Mouse (Mus musculus) midbrain, postnatal 0 days (tissue): ENCODE measurements at regions not wholly inside any gene's neighbourhood (a gene's known extent, or its start where the extent isn't known, plus 50 kb on each side); places are given as distances from the start of the nearest gene placed in this dataset.

Experiments
- ATAC-seq: fragments of 200-750 bp; cut with Nextera tagmentation; 2 replicates; pipeline ENCODE4 v1.8.0; 2017; ENCODE audit warnings: moderate number of reproducible peaks, mild to moderate bottlenecking, moderate TSS enrichment, moderate library complexity; ENCODE audit not compliant: low FRiP score
- DNase-seq: peaks from one replicate; pipeline ENCODE4 v3.0.0-alpha.2; 2015; ENCODE audit warnings: low spot score
- H3K27ac ChIP-seq: fragments of 300-500 bp; sonication (generic); 2 replicates; pipeline ENCODE4 v1.5.1; 2014; ENCODE audit warnings: low read depth, mild to moderate bottlenecking, low read length, mixed read lengths
- H3K27me3 ChIP-seq: fragments of 300-500 bp; sonication (generic); 2 replicates; pipeline ENCODE4 v1.6.1; 2014; ENCODE audit warnings: low read length, control low read depth, mixed read lengths; ENCODE audit not compliant: insufficient read depth
- H3K36me3 ChIP-seq: fragments of 300-500 bp; sonication (generic); 2 replicates; pipeline ENCODE4 v1.6.1; 2014; ENCODE audit warnings: low read length, control low read depth, mixed read lengths; ENCODE audit not compliant: insufficient read depth
- H3K4me1 ChIP-seq: fragments of 300-500 bp; sonication (generic); 2 replicates; pipeline ENCODE4 v1.6.1; 2014; ENCODE audit warnings: mild to moderate bottlenecking, control low read depth, antibody characterized with exemption, low read length, mixed read lengths; ENCODE audit not compliant: insufficient read depth
- H3K4me2 ChIP-seq: fragments of 300-500 bp; sonication (generic); 2 replicates; pipeline ENCODE4 v1.6.1; 2014; ENCODE audit warnings: low read depth, mild to moderate bottlenecking, low read length, mixed read lengths; ENCODE audit not compliant: poor library complexity, severe bottlenecking
- H3K4me3 ChIP-seq: fragments of 300-500 bp; sonication (generic); 2 replicates; pipeline ENCODE4 v1.5.1; 2014; ENCODE audit warnings: low read depth, mild to moderate bottlenecking, low read length, moderate library complexity
- H3K9ac ChIP-seq: fragments of 300-500 bp; sonication (generic); replicated peaks from 2 replicates; pipeline ENCODE4 v1.6.1; 2014; ENCODE audit warnings: mild to moderate bottlenecking, low read length, moderate library complexity, mixed read lengths; ENCODE audit not compliant: poor library complexity, severe bottlenecking
- H3K9me3 ChIP-seq: fragments of 300-500 bp; sonication (generic); 2 replicates; pipeline ENCODE4 v1.6.1; 2016; ENCODE audit warnings: low read length, control low read depth
- CTCF ChIP-seq: IDR thresholded peaks from 2 replicates; pipeline ENCODE4 v1.5.1; 2016; ENCODE audit warnings: antibody characterized with exemption, mild to moderate bottlenecking
- WGBS: fragments of 180-500 bp; shearing (Covaris S2); extraction: QIAGEN DNeasy Blood & Tissue Kit; methylation state at CpG from one replicate; pipeline ENCODE4 v1.1.7; 2014; 5-methylcytosine and 5-hydroxymethylcytosine counted together

GRCm38 (mm10) chr12:15586706-15587442 lies 229.8 kb downstream of the Trib2 start:
- Histone ChIP-seq H3K27ac (no peak overlapping the region), H3K36me3 (no peaks in the 10 kb centered on the region), H3K4me1 (no peaks in the 10 kb centered on the region), H3K9me3 (no peaks in the 10 kb centered on the region), H3K4me3 (no peak overlapping the region), H3K4me2 (no peak overlapping the region), H3K9ac (no peak overlapping the region), H3K27me3 (no peaks in the 10 kb centered on the region)
- TF ChIP-seq CTCF, result no peak
- 88% methylated on average over 4 of the region's 4 CpGs for WGBS
- ATAC-seq, result no peak
- no peak for DNase-seq

GRCm38 (mm10) chr12:15585845-15586244 lies 230.9 kb downstream of the Trib2 start:
- 84% methylated on average over 1 of the region's 1 CpGs for WGBS
- H3K4me3 ChIP-seq, result no peak overlapping the region
- no peak overlapping the region for H3K9ac ChIP-seq
- H3K4me2 ChIP-seq, result no peak overlapping the region
- no peaks in the 10 kb centered on the region for H3K36me3 ChIP-seq
- H3K4me1 ChIP-seq, result no peaks in the 10 kb centered on the region
- DNase-seq (peak; percentile 62), ATAC-seq (no peak)
- H3K9me3 ChIP-seq, result no peaks in the 10 kb centered on the region
- TF ChIP-seq CTCF, result no peak
- no peaks in the 10 kb centered on the region for H3K27me3 ChIP-seq
- no peak overlapping the region for H3K27ac ChIP-seq

- no peak for TF ChIP-seq CTCF
- ATAC-seq (no peak), DNase-seq (no peak)
- H3K4me1 ChIP-seq, result no peaks in the 10 kb centered on the region
- no peak overlapping the region for H3K9ac ChIP-seq
- 92% methylated on average over 4 of the region's 4 CpGs for WGBS
- no peaks in the 10 kb centered on the region for H3K9me3 ChIP-seq
- no peak overlapping the region for H3K4me3 ChIP-seq
- no peak overlapping the region for H3K27ac ChIP-seq
- no peaks in the 10 kb centered on the region for H3K36me3 ChIP-seq
- no peak overlapping the region for H3K4me2 ChIP-seq
- no peaks in the 10 kb centered on the region for H3K27me3 ChIP-seq
Measured at GRCm38 (mm10) chr12:15584721-15585120, 232.0 kb downstream of the Trib2 start.

DNA sequence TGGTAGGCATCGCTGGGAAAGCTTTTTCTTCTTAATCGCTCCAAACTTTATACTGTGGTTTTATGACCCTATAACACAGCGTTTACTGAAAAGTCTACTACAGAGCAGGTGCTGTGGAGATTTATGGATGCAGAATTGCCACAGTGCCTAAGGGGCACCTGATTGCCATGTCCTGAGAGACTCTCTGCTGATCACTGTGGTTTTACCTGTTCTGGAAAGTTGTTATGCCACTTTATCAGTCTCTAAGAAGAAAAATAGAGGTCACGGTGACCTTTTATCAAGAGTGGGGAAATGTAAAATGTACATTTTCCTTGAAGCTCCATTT lies 250.0 kb downstream of the Trib2 start:
- ATAC-seq, result no peak
- no peak for TF ChIP-seq CTCF
- no peak overlapping the region for H3K4me2 ChIP-seq
- H3K9me3 ChIP-seq, result no peaks in the 10 kb centered on the region
- 0 out of 2 replicates have a peak, but pooled peaks cover 4% of the 10 kb centered on the region for H3K4me1 ChIP-seq
- H3K4me3 ChIP-seq, result no peak overlapping the region
- 44% methylated on average over 4 of the region's 4 CpGs for WGBS
- no peak for DNase-seq
- no peaks in the 10 kb centered on the region for H3K27me3 ChIP-seq
- no peaks in the 10 kb centered on the region for H3K36me3 ChIP-seq
- H3K9ac ChIP-seq, result no peak overlapping the region
- H3K27ac ChIP-seq, result no peak overlapping the region

GRCm38 (mm10) chr12:15565941-15566784 lies 250.6 kb downstream of the Trib2 start:
- no peak for TF ChIP-seq CTCF
- no peaks in the 10 kb centered on the region for H3K9me3 ChIP-seq
- H3K4me1 ChIP-seq, result 0 out of 2 replicates have a peak, but pooled peaks cover 4% of the 10 kb centered on the region
- no peaks in the 10 kb centered on the region for H3K36me3 ChIP-seq
- ATAC-seq (0 out of 2 replicates have a peak, but pooled peaks have one; percentile 63), DNase-seq (peak; percentile 28)
- no peak overlapping the region for H3K9ac ChIP-seq
- H3K27me3 ChIP-seq, result no peaks in the 10 kb centered on the region
- no peak overlapping the region for H3K4me3 ChIP-seq
- H3K4me2 ChIP-seq, result no peak overlapping the region
- H3K27ac ChIP-seq, result no peak overlapping the region
- WGBS, result 28% methylated on average over 3 of the region's 3 CpGs

GRCm38 (mm10) chr12:15562826-15563225 lies 253.9 kb downstream of the Trib2 start:
- H3K4me1 ChIP-seq, result 0 out of 2 replicates have a peak, but pooled peaks cover 4% of the 10 kb centered on the region
- ATAC-seq (no peak), DNase-seq (no peak)
- H3K4me2 ChIP-seq, result no peak overlapping the region
- H3K27me3 ChIP-seq, result no peaks in the 10 kb centered on the region
- no peaks in the 10 kb centered on the region for H3K9me3 ChIP-seq
- WGBS, result 57% methylated on average over 4 of the region's 4 CpGs
- H3K27ac ChIP-seq, result no peak overlapping the region
- no peak overlapping the region for H3K9ac ChIP-seq
- no peak overlapping the region for H3K4me3 ChIP-seq
- TF ChIP-seq CTCF, result no peak
- H3K36me3 ChIP-seq, result no peaks in the 10 kb centered on the region
